Mouse (Mus musculus): Measurements from ENCODE around the gene Stpg1. TPM values are rescaled to one million over a fixed set of nuclear protein-coding genes. Genes with fewer than 3 reads are reported as not detected.

Stpg1 gene
- total RNA-seq, 1 experiment from 2014 or later = not detected

DNA sequence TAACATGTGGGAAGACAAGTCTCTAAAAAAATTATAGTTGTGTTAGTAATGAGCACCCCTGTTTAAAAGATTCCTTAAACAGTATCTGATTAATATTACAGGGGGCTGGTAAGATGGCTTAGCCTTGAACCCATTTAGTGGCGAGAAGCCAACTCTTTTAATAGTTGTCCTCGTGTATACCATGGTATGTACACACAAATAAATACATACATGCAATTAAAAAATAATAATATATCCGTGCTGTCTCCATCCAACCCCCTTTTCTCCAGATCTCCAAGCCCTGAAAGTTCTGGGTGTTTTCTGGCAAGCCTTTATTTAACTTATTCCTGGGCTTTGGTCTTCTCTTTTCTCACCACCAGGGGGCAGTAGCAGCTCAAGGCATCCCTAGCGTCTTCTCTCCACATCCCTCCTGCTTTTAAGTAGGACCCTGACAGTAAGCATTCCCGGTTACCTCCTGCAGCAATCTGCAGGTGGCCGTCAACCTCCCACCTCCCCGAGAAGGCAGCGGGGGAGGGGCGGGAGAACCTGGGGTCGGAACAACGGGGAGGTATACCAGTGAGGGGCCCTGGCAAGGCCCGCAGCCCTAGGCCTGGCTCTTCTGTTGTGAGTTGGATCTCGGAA lies 13.9 kb downstream of the Stpg1 start:
- ATAC-seq (replicated peaks; ENCODE audit: low read depth, poor library complexity, severe bottlenecking) = peak; percentile 45; the same call in 1 of the 2 replicates

GRCm38 (mm10) chr4:135509515-135509914 lies 14.9 kb downstream of the Stpg1 start:
- no peak for ATAC-seq (replicated peaks; ENCODE audit: low read depth, poor library complexity, severe bottlenecking)

DNA sequence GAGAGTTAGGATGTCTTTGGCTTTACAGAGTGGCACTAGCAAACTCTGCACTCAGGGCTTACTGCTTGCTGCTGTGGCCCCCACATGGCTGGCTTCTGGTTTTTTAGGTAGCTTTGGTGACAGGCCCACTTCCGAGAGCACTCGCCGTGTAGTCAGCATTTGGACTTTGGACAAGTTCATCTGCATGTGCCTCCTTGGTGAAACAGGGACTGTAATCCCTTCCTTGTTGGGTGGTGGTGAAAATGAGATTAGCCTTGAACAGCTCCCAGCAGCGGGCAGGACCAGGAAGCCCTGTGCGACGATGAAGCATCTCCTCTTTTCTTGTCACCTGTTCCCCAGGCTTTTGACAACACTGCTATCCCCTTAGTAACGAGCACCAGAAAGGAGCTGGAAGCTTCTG lies 19.3 kb downstream of the Stpg1 start:
- ATAC-seq (replicated peaks; ENCODE audit: low read depth, poor library complexity, severe bottlenecking) = no peak

- ATAC-seq (replicated peaks; ENCODE audit: low read depth, poor library complexity, severe bottlenecking) = no peak
Observed at GRCm38 (mm10) chr4:135514925-135515324, 20.3 kb downstream of the Stpg1 start.

- peak; percentile 78 for ATAC-seq (replicated peaks; ENCODE audit: low read depth, poor library complexity, severe bottlenecking)
Observed at GRCm38 (mm10) chr4:135516351-135517316, 22.0 kb downstream of the Stpg1 start.

GRCm38 (mm10) chr4:135518135-135518534 lies 23.5 kb downstream of the Stpg1 start:
- ATAC-seq (replicated peaks; ENCODE audit: low read depth, poor library complexity, severe bottlenecking) = no peak

GRCm38 (mm10) chr4:135520421-135520820 lies 25.8 kb downstream of the Stpg1 start:
- no peak for ATAC-seq (replicated peaks; ENCODE audit: low read depth, poor library complexity, severe bottlenecking)

DNA sequence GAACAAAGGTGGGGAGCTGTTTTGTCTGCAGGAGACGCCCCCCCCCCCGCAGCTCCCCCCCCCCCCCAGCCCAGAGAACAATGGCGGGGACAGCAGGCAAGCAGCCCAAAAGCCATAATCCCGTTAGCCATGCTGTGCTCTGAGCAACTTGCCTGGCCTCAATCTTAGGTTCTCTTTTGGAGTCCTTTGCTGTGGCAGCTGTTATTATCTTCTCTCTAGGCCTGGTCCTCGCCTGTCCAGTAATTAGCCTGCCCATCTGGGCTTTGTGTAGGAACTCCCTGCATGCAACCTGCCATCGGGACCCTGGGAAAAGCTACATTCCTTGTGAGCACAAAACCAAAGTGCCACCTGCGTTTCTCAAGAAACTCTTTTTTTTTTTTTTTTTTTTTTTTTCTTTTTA lies 29.3 kb downstream of the Stpg1 start:
- ATAC-seq (replicated peaks; ENCODE audit: low read depth, poor library complexity, severe bottlenecking) = no peak

DNA sequence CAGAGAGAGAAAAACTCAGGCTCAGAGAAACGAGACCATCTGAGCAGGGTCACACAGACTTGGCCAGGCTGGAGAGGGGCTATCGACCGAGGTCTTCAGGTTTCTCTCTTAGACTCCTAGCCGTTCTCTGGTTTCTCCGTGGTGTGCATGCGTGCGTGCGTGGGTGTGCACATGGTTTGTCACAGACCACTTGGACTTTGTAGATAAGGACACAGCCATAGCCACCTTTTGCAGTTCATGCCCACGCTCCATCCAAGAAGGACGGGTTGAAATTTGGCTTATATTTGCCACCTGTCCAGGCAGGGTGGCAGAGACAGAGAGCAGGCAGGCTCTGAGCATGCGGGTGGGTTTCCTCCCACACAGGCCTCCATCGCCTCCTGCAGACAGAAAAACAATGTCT lies 30.5 kb downstream of the Stpg1 start:
- no peak for ATAC-seq (replicated peaks; ENCODE audit: low read depth, poor library complexity, severe bottlenecking)

- no peak for ATAC-seq (replicated peaks; ENCODE audit: low read depth, poor library complexity, severe bottlenecking)
Observed at GRCm38 (mm10) chr4:135526039-135526710, 31.6 kb downstream of the Stpg1 start.

DNA sequence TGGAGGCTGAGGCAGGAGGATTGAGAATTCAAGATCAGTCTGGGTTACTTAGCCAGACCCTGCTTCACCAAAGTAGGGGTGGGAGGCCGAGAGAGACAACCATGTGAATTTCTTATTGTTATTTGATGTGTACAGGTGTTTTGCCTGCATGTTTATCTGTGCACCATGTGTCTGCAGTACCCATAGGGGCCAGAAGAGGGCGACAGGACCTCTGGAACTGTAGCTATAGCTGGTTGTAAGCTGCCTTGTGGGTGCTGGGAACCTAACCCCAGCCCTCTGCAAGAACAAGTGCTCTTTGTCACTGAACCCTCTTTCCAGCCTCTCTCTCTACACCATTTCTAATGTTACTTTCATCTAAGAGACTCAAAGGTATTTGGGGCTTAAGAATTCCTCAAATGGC lies 35.7 kb downstream of the Stpg1 start:
- no peak for ATAC-seq (replicated peaks; ENCODE audit: low read depth, poor library complexity, severe bottlenecking)

DNA sequence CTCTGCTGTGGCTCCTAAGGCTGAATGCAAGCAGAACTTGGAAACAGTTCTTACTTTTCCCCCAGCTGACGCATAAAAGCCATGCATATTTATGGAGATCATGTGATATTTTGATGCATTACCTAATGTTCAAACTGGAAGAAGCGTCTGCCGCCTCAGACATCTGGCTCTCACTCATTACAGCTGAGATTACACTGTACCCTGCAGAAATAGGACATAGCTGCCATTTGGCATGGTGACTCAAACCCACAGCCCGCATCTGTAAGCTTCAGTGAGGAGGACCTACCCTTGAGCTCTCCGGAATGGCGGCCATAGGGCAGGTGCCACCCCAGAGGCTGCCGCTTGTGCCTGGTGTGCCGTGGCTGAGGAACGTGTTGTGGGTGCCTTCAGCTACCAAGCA lies 36.6 kb downstream of the Stpg1 start:
- ATAC-seq (replicated peaks; ENCODE audit: low read depth, poor library complexity, severe bottlenecking) = no peak

GRCm38 (mm10) chr4:135531771-135532613 lies 37.4 kb downstream of the Stpg1 start:
- no peak for ATAC-seq (replicated peaks; ENCODE audit: low read depth, poor library complexity, severe bottlenecking)

GRCm38 (mm10) chr4:135533001-135533400 lies 38.4 kb downstream of the Stpg1 start:
- ATAC-seq (replicated peaks; ENCODE audit: low read depth, poor library complexity, severe bottlenecking) = no peak

GRCm38 (mm10) chr4:135535021-135535420 lies 40.4 kb downstream of the Stpg1 start:
- no peak for ATAC-seq (replicated peaks; ENCODE audit: low read depth, poor library complexity, severe bottlenecking)

- no peak for ATAC-seq (replicated peaks; ENCODE audit: low read depth, poor library complexity, severe bottlenecking)
Observed at GRCm38 (mm10) chr4:135539056-135539455, 44.5 kb downstream of the Stpg1 start.

GRCm38 (mm10) chr4:135540057-135540456 lies 45.5 kb downstream of the Stpg1 start:
- no peak for ATAC-seq (replicated peaks; ENCODE audit: low read depth, poor library complexity, severe bottlenecking)

DNA sequence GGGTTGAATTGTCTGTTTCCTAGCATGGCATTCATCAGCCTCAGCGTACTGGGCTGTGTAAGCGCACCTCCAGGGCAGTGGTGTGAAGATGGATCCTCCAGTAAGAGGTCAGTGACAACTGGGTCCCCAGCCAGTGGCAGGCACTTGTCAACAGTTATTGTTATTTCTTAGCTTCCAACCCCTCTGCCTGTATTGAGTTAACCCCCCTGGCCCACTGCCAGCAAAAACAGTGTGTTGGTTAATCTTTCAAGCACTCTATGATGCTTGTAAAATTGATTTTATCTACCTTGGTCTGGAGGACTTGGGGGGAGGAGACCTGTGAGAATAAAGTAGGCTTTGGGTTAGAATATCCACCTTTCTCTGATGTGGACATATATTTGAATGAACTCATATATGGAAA lies 49.7 kb downstream of the Stpg1 start:
- no peak for ATAC-seq (replicated peaks; ENCODE audit: low read depth, poor library complexity, severe bottlenecking)

GRCm38 (mm10) chr4:135545080-135545511 lies 50.5 kb downstream of the Stpg1 start:
- peak; percentile 90 for ATAC-seq (replicated peaks; ENCODE audit: low read depth, poor library complexity, severe bottlenecking)

- no peak for ATAC-seq (replicated peaks; ENCODE audit: low read depth, poor library complexity, severe bottlenecking)
Observed at GRCm38 (mm10) chr4:135546008-135546407, 51.4 kb downstream of the Stpg1 start.

Data from common myeloid progenitor, adult 5-6 weeks (primary cell).